Mouse (Mus musculus): ENCODE measurements around the gene Igfbp1. TPM values are rescaled to one million over a fixed set of nuclear protein-coding genes. Genes with fewer than 3 reads are reported as not detected.
A peak's percentile ranks its signal among the peaks of the same experiment; 100 is the strongest.
"Not testable (repeated sequence)": the region's sequence is repeated elsewhere in the genome, so short reads cannot be mapped to it uniquely, and the experiment has no call there.

Igfbp1 gene
- total RNA-seq, 2 experiments from 2014 or later, result not detected

- intact Hi-C loops (cut with DNase I), result no loop called here
- no peak for DNase-seq
Measured at GRCm38 (mm10) chr11:7194432-7195311, 2.9 kb upstream of the Igfbp1 start.

DNA sequence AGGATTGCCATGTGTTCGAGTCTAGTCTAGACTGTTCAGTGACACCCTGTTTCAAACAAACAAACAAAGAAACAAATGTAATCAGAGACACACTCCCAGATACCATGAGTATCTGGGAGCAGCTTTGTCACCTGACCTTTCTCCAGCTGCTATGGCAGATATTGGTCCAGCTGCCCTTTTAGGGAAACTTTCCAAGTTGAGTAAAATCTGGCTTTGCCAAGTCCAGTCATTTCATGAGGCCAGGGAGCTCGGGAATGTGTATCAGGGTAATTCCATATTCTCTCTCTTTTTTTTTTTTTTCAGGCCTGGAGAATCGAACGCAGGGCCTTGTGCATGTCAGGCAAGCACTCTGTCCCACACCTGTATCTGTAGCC is 2.3 kb upstream of the Igfbp1 start:
- intact Hi-C loops (cut with DNase I), result no loop called here
- no peak for DNase-seq

- intact Hi-C loops (cut with DNase I), result no loop called here
- no peak for DNase-seq
Measured at GRCm38 (mm10) chr11:7198006-7198405, 424 bp downstream of the Igfbp1 start.

DNA sequence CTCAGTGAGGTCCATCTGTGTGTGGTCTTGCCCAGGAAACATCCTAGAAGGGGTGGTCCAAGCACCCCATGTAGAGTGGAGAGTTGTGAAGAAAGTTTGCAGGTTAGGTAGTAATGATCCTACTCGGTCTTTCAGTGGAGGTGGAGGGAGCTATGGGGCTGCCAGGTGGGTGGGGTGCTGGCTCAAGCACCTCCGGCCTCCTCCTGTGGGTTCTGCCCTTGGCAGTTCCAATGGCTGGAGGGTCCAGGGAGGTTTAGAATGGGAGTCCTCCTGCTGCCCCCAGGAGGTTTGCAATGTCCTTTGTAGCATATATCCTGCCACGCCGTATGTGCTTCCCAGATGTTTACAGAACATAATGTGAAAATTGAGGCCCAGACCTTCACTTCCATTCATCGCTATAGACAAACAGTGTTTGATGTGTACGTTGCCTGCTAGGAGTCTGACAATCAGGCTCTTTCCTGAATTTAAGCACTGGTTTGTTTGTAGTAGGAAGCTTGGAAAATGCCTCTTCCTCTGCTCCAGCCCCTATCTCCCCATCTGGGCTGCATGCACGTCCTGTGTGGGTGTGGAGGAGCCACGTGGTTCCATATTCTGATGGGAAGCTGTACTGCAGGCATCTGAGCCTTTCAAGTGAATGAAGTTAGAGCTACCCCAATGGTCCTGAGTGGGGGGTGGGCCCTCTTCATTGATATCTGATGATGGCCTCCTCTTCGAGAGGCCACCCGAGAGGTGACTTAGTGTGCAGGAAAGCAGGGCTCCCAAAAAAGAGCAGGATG is 1.1 kb downstream of the Igfbp1 start:
- intact Hi-C loops (cut with DNase I), result no loop called here
- DNase-seq, result no peak

- DNase-seq, result peak; percentile 52 to 60
Measured at GRCm38 (mm10) chr11:7199736-7200392, 2.3 kb downstream of the Igfbp1 start.

GRCm38 (mm10) chr11:7200393-7200783 is 2.8 kb downstream of the Igfbp1 start:
- intact Hi-C loops (cut with DNase I), result loop anchor here (1.0 kb wide), 1 partner anchor 1205 kb away; no protein-coding TSS in a partner anchor
- no peak for DNase-seq

More at GRCm38 (mm10) chr11:7199736-7200392, 2.3 kb downstream of the Igfbp1 start:
- intact Hi-C loops (cut with DNase I), result loop anchor here (1.0 kb wide), 1 partner anchor 1205 kb away; no protein-coding TSS in a partner anchor

DNA sequence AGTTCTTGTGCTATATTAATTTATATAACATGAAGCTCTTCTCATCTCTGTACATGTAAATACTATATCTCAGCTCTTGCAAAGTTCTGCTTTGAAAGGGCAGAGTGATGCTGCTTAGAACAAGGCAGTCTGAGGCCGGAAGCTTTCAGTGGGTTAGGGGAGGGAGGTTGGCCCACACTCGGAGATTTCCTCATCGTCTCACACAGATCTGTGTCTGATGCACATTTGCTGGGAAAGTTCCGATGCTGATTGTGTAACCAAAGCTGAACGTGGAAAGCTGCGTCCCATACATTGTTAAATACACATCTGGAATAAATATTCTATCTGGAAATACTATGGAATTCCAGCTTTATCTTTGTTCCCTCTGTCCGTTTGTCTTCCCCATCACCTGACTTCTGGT is 4.6 kb downstream of the Igfbp1 start:
- intact Hi-C loops (cut with DNase I), result no loop called here

DNA sequence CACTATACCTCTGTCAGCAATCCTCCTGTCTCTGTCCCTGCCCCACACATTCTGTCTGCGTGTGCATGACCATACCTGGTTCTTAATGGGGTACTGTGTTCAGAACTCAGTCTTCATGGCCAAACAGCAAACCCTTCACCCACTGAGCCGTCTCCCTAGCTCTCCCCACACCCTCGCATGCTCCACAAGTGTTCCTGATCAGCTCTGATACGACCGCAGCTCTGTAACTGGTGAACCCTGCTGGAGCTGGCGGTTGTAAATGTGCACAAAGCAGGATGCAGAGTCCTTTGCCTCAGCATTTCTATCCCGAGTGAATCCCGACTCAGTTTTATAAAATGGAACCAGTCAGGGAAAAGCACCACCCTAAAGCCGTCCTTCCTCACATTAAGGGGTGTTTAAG is 6.3 kb downstream of the Igfbp1 start:
- intact Hi-C loops (cut with DNase I), result no loop called here
- DNase-seq, result no peak

More for the DNA sequence above, 4.6 kb downstream of the Igfbp1 start:
- no peak for DNase-seq

DNA sequence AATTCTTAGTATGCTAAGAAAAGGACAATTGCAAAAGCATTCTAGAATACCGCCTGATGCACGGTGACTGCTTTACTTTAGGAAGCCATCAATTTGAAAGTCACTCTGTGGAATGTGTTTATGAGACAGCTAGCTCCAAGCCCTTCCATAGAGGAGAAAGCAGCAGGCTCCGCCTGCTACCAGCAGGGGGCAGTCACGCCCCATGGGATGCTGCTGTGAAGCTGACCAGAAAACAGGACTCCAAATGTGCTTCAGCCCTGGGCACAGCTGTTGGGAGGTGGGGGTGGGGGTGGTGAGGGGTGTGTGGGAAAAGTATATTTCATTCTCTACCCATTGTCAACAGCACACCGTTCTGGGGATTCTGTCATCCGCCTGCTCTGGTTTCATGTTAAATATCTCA is 12.8 kb downstream of the Igfbp1 start:
- intact Hi-C loops (cut with DNase I), result loop anchor here (2.0 to 10.0 kb wide), 4 partner anchors 287 to 1092 kb away; no protein-coding TSS in a partner anchor
- DNase-seq, result peak; percentile 78 to 79

GRCm38 (mm10) chr11:7211211-7211610 is 13.6 kb downstream of the Igfbp1 start:
- intact Hi-C loops (cut with DNase I), result loop anchor here (1.0 to 10.0 kb wide), 6 partner anchors 286 to 1192 kb away; no protein-coding TSS in a partner anchor
- no peak for DNase-seq

GRCm38 (mm10) chr11:7212126-7212798 is 14.7 kb downstream of the Igfbp1 start:
- DNase-seq, result no peak
- intact Hi-C loops (cut with DNase I), result loop anchor here (5.0 to 10.0 kb wide), 3 partner anchors 285 to 923 kb away; no protein-coding TSS in a partner anchor

GRCm38 (mm10) chr11:7213161-7213500 is 15.5 kb downstream of the Igfbp1 start:
- intact Hi-C loops (cut with DNase I), result loop anchor here (5.0 to 10.0 kb wide), 3 partner anchors 284 to 922 kb away; no protein-coding TSS in a partner anchor
- DNase-seq, result no peak

GRCm38 (mm10) chr11:7213501-7214341 is 16.1 kb downstream of the Igfbp1 start, which contains the start of gene Igfbp3:
Gene Igfbp3 (minus strand): TSS chr11:7213923.
- intact Hi-C loops (cut with DNase I), result loop anchor here (2.0 to 10.0 kb wide), 4 partner anchors 284 to 921 kb away; no protein-coding TSS in a partner anchor
- peak; percentile 56 to 58 for DNase-seq

DNA sequence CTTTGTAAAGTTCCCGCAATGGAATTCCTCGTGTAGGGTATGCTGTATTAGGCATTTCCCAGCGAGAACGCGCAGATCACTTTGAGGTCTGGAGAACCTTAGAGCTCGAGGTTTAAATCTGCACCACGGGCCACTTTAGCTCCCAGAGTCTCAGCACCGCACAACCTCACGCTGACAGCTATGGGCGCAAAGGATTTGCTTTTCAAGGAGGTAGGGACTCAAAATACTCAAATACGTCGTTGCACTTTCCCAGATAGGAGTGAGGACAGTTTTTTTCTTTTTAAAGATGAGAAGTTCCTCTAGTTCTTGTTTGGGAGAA is 16.7 kb downstream of the Igfbp1 start:
- intact Hi-C loops (cut with DNase I), result loop anchor here (2.0 to 10.0 kb wide), 4 partner anchors 283 to 920 kb away; no protein-coding TSS in a partner anchor
- DNase-seq, result peak in 1 of 2 experiments; percentile 13

- peak; percentile 44 for DNase-seq
- intact Hi-C loops (cut with DNase I), result loop anchor here (1.0 to 10.0 kb wide), 5 partner anchors 283 to 920 kb away; no protein-coding TSS in a partner anchor
Measured at GRCm38 (mm10) chr11:7214761-7215160, 17.2 kb downstream of the Igfbp1 start.

- intact Hi-C loops (cut with DNase I), result loop anchor here (1.0 to 10.0 kb wide), 3 partner anchors 349 to 919 kb away; no protein-coding TSS in a partner anchor
- peak; percentile 52 to 71 for DNase-seq
Measured at GRCm38 (mm10) chr11:7215703-7216102, 18.1 kb downstream of the Igfbp1 start.

- intact Hi-C loops (cut with DNase I); DNase-seq: not testable (repeated sequence)
Measured at GRCm38 (mm10) chr11:7221826-7222225, 24.2 kb downstream of the Igfbp1 start.

DNA sequence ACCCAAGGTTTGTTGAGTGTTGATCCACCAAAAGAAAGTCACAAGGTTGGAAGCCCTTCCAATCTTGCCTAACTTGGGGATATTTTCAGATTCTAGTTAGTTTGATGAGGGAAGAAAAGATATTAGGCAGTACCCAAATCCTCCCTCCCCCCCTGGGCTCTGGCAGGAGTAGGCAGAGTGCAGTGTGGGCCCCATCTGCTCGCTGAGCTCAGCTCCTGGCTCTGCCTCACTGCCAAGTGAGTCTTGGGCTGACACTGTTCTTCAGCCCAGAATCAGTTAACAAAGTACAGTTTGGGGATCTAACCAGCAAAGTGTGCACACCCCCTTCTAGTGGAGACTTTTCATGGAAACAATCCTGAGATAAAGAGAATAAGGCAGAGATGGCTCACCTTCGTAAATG is 28.6 kb downstream of the Igfbp1 start:
- intact Hi-C loops (cut with DNase I), result no loop called here
- DNase-seq, result no peak
